Mouse (Mus musculus) MEL (cell line): ENCODE data around the gene Paxx.

Experiments
- CHD2 ChIP-seq: IDR thresholded peaks from 2 replicates; pipeline ENCODE4 v1.6.1; 2011; ENCODE audit warnings: low read length, improper control_type of control experiment
- CTCF ChIP-seq, 3 experiments: IDR thresholded peaks in 2 of 3; conservative IDR thresholded peaks in 1 of 3; 2 replicates each; pipeline ENCODE4 v1.5.1; 2011 to 2012; ENCODE audit warnings: low read length in 3 of 3, low read depth in 2 of 3, mild to moderate bottlenecking in 2 of 3, improper control_type of control experiment in 1 of 3, inconsistent platforms in 1 of 3, mixed read lengths in 1 of 3, moderate library complexity in 1 of 3; ENCODE audit not compliant: control insufficient read depth in 1 of 3, insufficient read depth in 1 of 3, poor library complexity in 1 of 3, severe bottlenecking in 1 of 3
- MEF2A ChIP-seq: IDR thresholded peaks from 2 replicates; pipeline ENCODE4 v1.6.1; 2014; ENCODE audit warnings: low read depth, mild to moderate bottlenecking, inconsistent platforms, low read length, improper control_type of control experiment; ENCODE audit not compliant: poor library complexity, insufficient replicate concordance, severe bottlenecking; ENCODE audit errors: extremely low read depth
- POLR2A ChIP-seq, 2 experiments: IDR thresholded peaks; 2 replicates each; pipeline ENCODE4 v1.6.1; 2011 to 2012; ENCODE audit warnings: low read length in 2 of 2, mild to moderate bottlenecking in 2 of 2, control low read depth in 1 of 2, improper control_type of control experiment in 1 of 2, low read depth in 1 of 2, moderate library complexity in 1 of 2; ENCODE audit not compliant: control insufficient read depth in 1 of 2, insufficient read depth in 1 of 2, poor library complexity in 1 of 2

- TF ChIP-seq MEF2A: no peak
- no peak for TF ChIP-seq CHD2
- no peak for TF ChIP-seq POLR2A (IDR thresholded peaks at IDR 0.05; ENCODE audit: control insufficient read depth in 1 of 2, insufficient read depth in 1 of 2, low read depth in 1 of 2, low read length in 2 of 2, poor library complexity in 1 of 2)
- TF ChIP-seq CTCF (IDR thresholded peaks at IDR 0.05 in 2 of 3, conservative IDR thresholded peaks at IDR 0.05 in 1 of 3; ENCODE audit: control insufficient read depth in 1 of 3, insufficient read depth in 1 of 3, low read depth in 2 of 3, low read length in 3 of 3, poor library complexity in 1 of 3, severe bottlenecking in 1 of 3): no peak
Observed at GRCm38 (mm10) chr2:25493476-25493961, 32.6 kb upstream of the Paxx start, which contains the start of gene Lcn12.
